Mouse (Mus musculus): ENCODE results near the gene Pigw. TPM values are rescaled to one million over a fixed set of nuclear protein-coding genes. Genes with fewer than 3 reads are reported as not detected.

Gene Pigw
- polyA plus RNA-seq, 1 experiment from 2014 or later, result 2.9 TPM

DNA sequence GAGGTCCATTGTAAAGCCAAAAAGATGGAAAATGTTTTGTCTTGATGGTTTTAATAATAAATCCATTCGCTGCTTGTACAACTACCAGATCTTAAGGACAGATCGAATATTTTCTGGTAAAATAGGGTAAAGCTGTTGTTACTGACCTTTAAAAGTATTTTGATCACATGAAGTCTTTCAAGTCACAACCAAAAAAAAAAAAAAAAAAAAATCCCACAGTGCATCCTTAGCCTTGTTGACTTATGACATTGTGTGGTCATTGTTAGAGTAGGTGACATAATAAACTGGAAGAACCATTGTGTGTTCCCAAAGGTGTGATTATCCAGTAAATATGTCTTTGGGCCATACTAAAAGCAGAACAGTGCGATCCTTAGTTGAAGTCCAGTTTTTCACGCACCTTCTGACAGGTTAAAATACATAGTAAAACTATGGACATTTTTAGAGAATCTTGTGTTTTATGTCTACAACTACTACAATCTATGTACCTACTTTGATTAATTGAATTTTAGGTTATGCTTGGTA, 8.5 kb downstream of the Pigw start:
- Histone ChIP-seq H3K27ac (ENCODE audit: low read depth, low read length) (peak overlapping the region; percentile 99), H3K9me3 (ENCODE audit: control insufficient read depth, low read length) (no peaks in the 10 kb centered on the region), H3K4me1 (ENCODE audit: control insufficient read depth, insufficient read depth, low read length) (peaks cover 17% of the 10 kb centered on the region), H3K9ac (replicated peaks; ENCODE audit: low read depth, low read length) (peak overlapping the region; percentile 92), H3K4me3 (ENCODE audit: low read depth, low read length) (peak overlapping the region; percentile 90), H3K4me2 (ENCODE audit: low read depth, low read length) (peak overlapping the region; percentile 84), H3K27me3 (ENCODE audit: control insufficient read depth, insufficient read depth, low read length) (no peaks in the 10 kb centered on the region), H3K36me3 (ENCODE audit: control insufficient read depth, insufficient read depth, low read length) (no peaks in the 10 kb centered on the region)
- 71% methylated on average over 4 of the region's 4 CpGs for WGBS
- no peak for ATAC-seq (ENCODE audit: low read depth)

DNA sequence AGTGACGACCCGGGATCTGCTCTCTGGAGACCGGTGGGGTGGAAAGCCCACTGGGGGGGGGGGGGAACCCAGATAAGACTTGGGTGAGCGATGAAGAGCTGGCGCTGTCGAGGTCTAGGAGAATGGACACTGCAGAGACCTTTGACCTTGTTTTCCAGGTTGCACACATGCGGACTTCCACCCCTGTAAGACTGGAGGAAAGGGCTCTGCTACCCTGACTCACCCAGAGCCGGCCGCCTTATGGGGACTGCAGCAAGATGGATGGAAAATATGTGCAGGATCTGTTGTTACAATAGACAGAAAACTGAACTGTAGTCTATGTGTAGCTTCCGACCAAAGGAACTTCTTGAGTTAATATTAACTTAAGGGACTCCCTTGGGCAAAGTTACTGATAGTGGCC, 9.0 kb downstream of the Pigw start:
- no peaks in the 10 kb centered on the region for H3K27me3 ChIP-seq (ENCODE audit: control insufficient read depth, insufficient read depth, low read length)
- H3K9ac ChIP-seq (replicated peaks; ENCODE audit: low read depth, low read length), result peak overlapping the region; percentile 92
- peak overlapping the region; percentile 90 for H3K4me3 ChIP-seq (ENCODE audit: low read depth, low read length)
- H3K9me3 ChIP-seq (ENCODE audit: control insufficient read depth, low read length), result no peaks in the 10 kb centered on the region
- peak; percentile 55 for ATAC-seq (ENCODE audit: low read depth)
- peak overlapping the region; percentile 84 for H3K4me2 ChIP-seq (ENCODE audit: low read depth, low read length)
- WGBS, result 3% methylated on average over 10 of the region's 10 CpGs
- peaks cover 17% of the 10 kb centered on the region for H3K4me1 ChIP-seq (ENCODE audit: control insufficient read depth, insufficient read depth, low read length)
- H3K36me3 ChIP-seq (ENCODE audit: control insufficient read depth, insufficient read depth, low read length), result no peaks in the 10 kb centered on the region
- peak overlapping the region; percentile 99 for H3K27ac ChIP-seq (ENCODE audit: low read depth, low read length)

DNA sequence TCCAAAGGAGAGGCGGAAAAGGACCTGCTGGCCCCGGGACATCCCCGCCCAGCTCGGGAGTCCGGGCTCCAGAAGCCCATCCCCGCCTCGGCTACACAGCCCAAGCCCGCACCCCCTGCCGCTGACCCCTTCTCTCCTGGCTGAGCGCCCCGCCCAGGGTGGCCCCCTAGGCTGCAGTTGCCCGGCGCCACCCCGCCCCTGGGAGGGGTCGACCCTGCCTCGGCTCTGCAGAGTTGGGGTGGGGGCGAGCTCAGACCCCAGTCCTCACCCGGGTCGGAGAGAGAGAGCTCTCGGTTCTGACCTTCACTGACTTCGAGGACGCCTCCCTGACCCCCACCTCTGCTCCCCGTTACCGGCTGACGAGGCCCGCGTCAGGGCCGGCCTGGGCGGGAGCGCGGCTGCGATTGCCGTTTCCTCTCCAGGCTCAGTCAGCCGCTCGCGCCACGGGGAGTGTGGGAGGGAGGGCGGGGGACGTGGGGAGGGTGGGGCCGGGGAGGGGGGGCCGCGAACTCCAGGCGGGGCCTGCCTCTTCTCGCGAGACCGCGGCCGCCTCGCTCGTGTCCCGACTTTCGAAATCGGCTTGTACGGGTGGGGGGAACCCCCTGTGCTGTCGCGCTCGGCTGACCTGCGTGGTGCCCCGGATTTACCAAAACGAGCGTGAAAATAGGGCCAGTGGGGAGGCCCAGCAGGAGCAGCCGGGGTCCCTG, 9.6 kb downstream of the Pigw start, which contains the start of gene Ggnbp2:
Gene Ggnbp2, minus strand, starts transcription at position 481 of the 707 bp plus-strand sequence.
- Histone ChIP-seq H3K27me3 (ENCODE audit: control insufficient read depth, insufficient read depth, low read length) (no peaks in the 10 kb centered on the region), H3K4me1 (ENCODE audit: control insufficient read depth, insufficient read depth, low read length) (peaks cover 17% of the 10 kb centered on the region), H3K36me3 (ENCODE audit: control insufficient read depth, insufficient read depth, low read length) (no peaks in the 10 kb centered on the region), H3K4me2 (ENCODE audit: low read depth, low read length) (peak within 1 kb of the TSS; percentile 91), H3K9ac (replicated peaks; ENCODE audit: low read depth, low read length) (peak within 1 kb of the TSS; percentile 92), H3K27ac (ENCODE audit: low read depth, low read length) (peak within 1 kb of the TSS; percentile 99), H3K9me3 (ENCODE audit: control insufficient read depth, low read length) (no peaks in the 10 kb centered on the region), H3K4me3 (ENCODE audit: low read depth, low read length) (peak within 1 kb of the TSS; percentile 90)
- under 1% methylated on average over 39 of the region's 62 CpGs for WGBS
- peak; percentile 89 for ATAC-seq (ENCODE audit: low read depth)

DNA sequence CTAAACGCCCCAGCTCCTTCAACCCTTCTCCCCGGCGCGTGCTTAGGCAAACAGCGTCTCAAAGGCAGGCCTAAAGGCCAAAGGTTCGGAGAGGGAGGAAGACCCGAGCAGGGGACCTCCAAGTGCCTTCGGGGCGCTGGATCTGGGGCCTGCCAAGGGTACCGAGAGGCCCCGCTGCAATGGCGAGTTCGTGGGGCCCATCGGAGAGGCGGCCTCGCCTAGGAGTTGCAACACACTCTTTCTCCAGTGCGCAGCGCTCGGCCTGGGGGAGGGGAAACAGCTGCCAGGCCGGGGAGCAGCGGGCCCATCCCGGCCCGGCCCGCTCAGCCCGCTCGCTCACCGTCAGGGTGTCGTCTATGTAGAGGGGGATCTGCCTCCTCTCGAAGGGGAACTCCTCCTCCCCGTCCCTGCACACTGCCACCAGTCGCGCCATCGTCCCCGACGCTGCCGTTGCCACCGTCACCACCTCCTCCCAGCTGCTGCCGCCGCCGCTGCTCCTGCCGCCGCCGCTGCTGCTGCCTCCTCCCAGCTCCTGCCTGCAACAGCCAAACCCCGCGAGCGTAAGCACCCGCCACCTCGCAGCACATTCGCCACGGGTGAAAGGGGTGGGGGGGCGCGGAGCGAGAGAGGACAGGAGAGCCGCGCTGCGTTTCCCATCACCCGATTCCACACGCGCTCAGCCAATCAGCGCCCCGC, 10.4 kb downstream of the Pigw start:
- Histone ChIP-seq H3K27ac (ENCODE audit: low read depth, low read length) (peak overlapping the region; percentile 91), H3K27me3 (ENCODE audit: control insufficient read depth, insufficient read depth, low read length) (no peaks in the 10 kb centered on the region), H3K4me2 (ENCODE audit: low read depth, low read length) (peak overlapping the region; percentile 91), H3K9me3 (ENCODE audit: control insufficient read depth, low read length) (no peaks in the 10 kb centered on the region), H3K4me1 (ENCODE audit: control insufficient read depth, insufficient read depth, low read length) (peaks cover 17% of the 10 kb centered on the region), H3K4me3 (ENCODE audit: low read depth, low read length) (peak overlapping the region; percentile 90), H3K36me3 (ENCODE audit: control insufficient read depth, insufficient read depth, low read length) (no peaks in the 10 kb centered on the region), H3K9ac (replicated peaks; ENCODE audit: low read depth, low read length) (peak overlapping the region; percentile 88)
- peak; percentile 89 for ATAC-seq (ENCODE audit: low read depth)
- WGBS, result under 1% methylated on average over 56 of the region's 61 CpGs

DNA sequence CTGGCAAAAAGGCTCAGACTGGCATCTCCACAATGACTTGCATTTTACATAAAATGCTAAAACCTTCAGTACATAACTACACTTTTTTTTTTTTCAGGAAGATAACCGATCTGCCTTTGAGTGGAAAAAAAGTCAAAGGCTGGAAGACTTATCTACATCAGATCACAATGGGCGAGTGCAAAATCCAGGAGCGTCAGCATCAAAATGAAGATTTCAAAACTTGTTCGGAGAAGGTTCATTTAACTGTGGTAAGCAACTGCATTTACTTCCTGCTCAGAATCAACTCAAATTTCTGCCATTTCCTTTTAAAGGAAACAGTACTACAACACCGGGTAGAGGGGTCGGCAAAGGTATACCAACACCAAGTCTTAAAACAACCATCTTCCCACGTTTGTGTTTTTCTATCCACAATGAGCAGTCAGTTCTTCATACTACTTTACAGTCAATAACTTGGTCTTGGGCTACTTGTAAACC, 11.3 kb downstream of the Pigw start:
- no peaks in the 10 kb centered on the region for H3K36me3 ChIP-seq (ENCODE audit: control insufficient read depth, insufficient read depth, low read length)
- peak overlapping the region; percentile 91; the same call in 1 of the 2 replicates for H3K27ac ChIP-seq (ENCODE audit: low read depth, low read length)
- WGBS, result 20% methylated on average over 7 of the region's 7 CpGs
- peak overlapping the region; percentile 91 for H3K4me2 ChIP-seq (ENCODE audit: low read depth, low read length)
- no peak for ATAC-seq (ENCODE audit: low read depth)
- peak overlapping the region; percentile 88 for H3K9ac ChIP-seq (replicated peaks; ENCODE audit: low read depth, low read length)
- no peaks in the 10 kb centered on the region for H3K27me3 ChIP-seq (ENCODE audit: control insufficient read depth, insufficient read depth, low read length)
- peak overlapping the region; percentile 90 for H3K4me3 ChIP-seq (ENCODE audit: low read depth, low read length)
- peaks cover 17% of the 10 kb centered on the region for H3K4me1 ChIP-seq (ENCODE audit: control insufficient read depth, insufficient read depth, low read length)
- H3K9me3 ChIP-seq (ENCODE audit: control insufficient read depth, low read length), result no peaks in the 10 kb centered on the region

DNA sequence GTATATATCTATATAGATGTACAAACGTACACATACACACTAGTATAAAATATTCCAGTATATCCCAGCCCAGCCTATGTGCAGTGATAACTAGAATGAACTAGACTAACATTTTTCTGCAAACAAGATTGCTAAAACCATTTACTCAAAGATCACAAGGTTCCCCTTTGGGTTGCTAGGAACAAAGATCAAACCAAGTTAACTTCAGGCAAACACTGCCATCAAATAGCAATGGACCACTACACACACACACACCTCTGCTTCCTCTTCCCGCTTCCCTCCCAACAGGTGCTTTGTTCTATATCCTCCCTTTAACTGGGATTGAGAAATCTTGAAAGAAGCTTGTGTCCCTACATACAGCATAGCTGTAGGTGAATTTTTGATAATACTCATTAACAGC, 12.5 kb downstream of the Pigw start:
- Histone ChIP-seq H3K36me3 (ENCODE audit: control insufficient read depth, insufficient read depth, low read length) (no peaks in the 10 kb centered on the region), H3K4me2 (ENCODE audit: low read depth, low read length) (no peak overlapping the region), H3K9ac (replicated peaks; ENCODE audit: low read depth, low read length) (no peak overlapping the region), H3K4me1 (ENCODE audit: control insufficient read depth, insufficient read depth, low read length) (peaks cover 17% of the 10 kb centered on the region), H3K27ac (ENCODE audit: low read depth, low read length) (no peak overlapping the region), H3K9me3 (ENCODE audit: control insufficient read depth, low read length) (no peaks in the 10 kb centered on the region), H3K27me3 (ENCODE audit: control insufficient read depth, insufficient read depth, low read length) (no peaks in the 10 kb centered on the region), H3K4me3 (ENCODE audit: low read depth, low read length) (no peak overlapping the region)
- 92% methylated on average over 2 of the region's 2 CpGs for WGBS
- ATAC-seq (ENCODE audit: low read depth), result no peak

GRCm38 (mm10) chr11:84865268-84865667, 14.8 kb downstream of the Pigw start:
- no peak overlapping the region for H3K4me3 ChIP-seq (ENCODE audit: low read depth, low read length)
- no peaks in the 10 kb centered on the region for H3K27me3 ChIP-seq (ENCODE audit: control insufficient read depth, insufficient read depth, low read length)
- no peak overlapping the region for H3K9ac ChIP-seq (replicated peaks; ENCODE audit: low read depth, low read length)
- WGBS, result 85% methylated on average over 2 of the region's 2 CpGs
- H3K9me3 ChIP-seq (ENCODE audit: control insufficient read depth, low read length), result no peaks in the 10 kb centered on the region
- H3K4me2 ChIP-seq (ENCODE audit: low read depth, low read length), result no peak overlapping the region
- H3K36me3 ChIP-seq (ENCODE audit: control insufficient read depth, insufficient read depth, low read length), result peaks cover 6% of the 10 kb centered on the region
- no peak for ATAC-seq (ENCODE audit: low read depth)
- peaks cover 13% of the 10 kb centered on the region for H3K4me1 ChIP-seq (ENCODE audit: control insufficient read depth, insufficient read depth, low read length)
- no peak overlapping the region for H3K27ac ChIP-seq (ENCODE audit: low read depth, low read length)

DNA sequence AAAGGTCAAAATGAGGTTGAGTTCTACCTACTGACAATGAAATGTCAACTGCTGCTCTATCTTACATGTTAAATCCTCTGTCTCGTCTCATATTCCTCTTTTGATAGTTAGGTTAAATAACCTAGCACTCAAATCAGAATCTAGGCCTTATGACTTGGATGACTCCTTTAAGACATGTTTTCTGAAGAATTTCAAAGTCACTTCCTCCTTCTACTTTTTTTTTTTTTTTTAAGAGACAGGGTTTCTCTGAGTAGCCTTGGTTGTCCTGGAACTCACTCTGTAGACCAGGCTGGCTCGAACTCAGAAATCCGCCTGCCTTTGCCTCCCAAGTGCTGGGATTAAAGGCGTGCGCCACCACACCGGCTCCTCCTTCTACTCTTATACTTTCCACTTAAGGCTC, 24.8 kb downstream of the Pigw start:
- ATAC-seq (ENCODE audit: low read depth), result no peak
- H3K27ac ChIP-seq (ENCODE audit: low read depth, low read length), result no peak overlapping the region
- no peaks in the 10 kb centered on the region for H3K4me1 ChIP-seq (ENCODE audit: control insufficient read depth, insufficient read depth, low read length)
- no peak overlapping the region for H3K4me3 ChIP-seq (ENCODE audit: low read depth, low read length)
- no peak overlapping the region for H3K4me2 ChIP-seq (ENCODE audit: low read depth, low read length)
- H3K9me3 ChIP-seq (ENCODE audit: control insufficient read depth, low read length), result no peaks in the 10 kb centered on the region
- WGBS, result 95% methylated on average over 6 of the region's 6 CpGs
- no peaks in the 10 kb centered on the region for H3K27me3 ChIP-seq (ENCODE audit: control insufficient read depth, insufficient read depth, low read length)
- no peak overlapping the region for H3K9ac ChIP-seq (replicated peaks; ENCODE audit: low read depth, low read length)
- peaks cover 43% of the 10 kb centered on the region for H3K36me3 ChIP-seq (ENCODE audit: control insufficient read depth, insufficient read depth, low read length)

Data from neural tube, embryonic 14.5 days (tissue).